Mouse (Mus musculus) monocyte, adult 2 months (primary cell): ENCODE data around the gene Arhgap24.

Experiments
- DNase-seq, 2 experiments: peaks; one replicate each; pipeline ENCODE4 v3.0.0; 2022; ENCODE audit warnings: low spot score in 2 of 2, low read depth in 1 of 2

The Arhgap24 gene

GRCm38 (mm10) chr5:102576750-102577149, 95.6 kb downstream of the Arhgap24 start:
- no peak for DNase-seq

GRCm38 (mm10) chr5:102577729-102578128, 96.5 kb downstream of the Arhgap24 start:
- no peak for DNase-seq

GRCm38 (mm10) chr5:102578431-102578830, 97.2 kb downstream of the Arhgap24 start:
- no peak for DNase-seq

- DNase-seq = no peak
These were observed 101.7 kb downstream of the Arhgap24 start for GRCm38 (mm10) chr5:102582864-102583410.

- DNase-seq = no peak
These were observed 110.2 kb downstream of the Arhgap24 start for GRCm38 (mm10) chr5:102591422-102591821.

GRCm38 (mm10) chr5:102593058-102593457, 111.9 kb downstream of the Arhgap24 start:
- DNase-seq = no peak

GRCm38 (mm10) chr5:102599102-102599501, 117.9 kb downstream of the Arhgap24 start:
- no peak for DNase-seq

GRCm38 (mm10) chr5:102613571-102613970, 132.4 kb downstream of the Arhgap24 start:
- no peak for DNase-seq

GRCm38 (mm10) chr5:102614081-102614480, 132.9 kb downstream of the Arhgap24 start:
- no peak for DNase-seq

GRCm38 (mm10) chr5:102615249-102615648, 134.1 kb downstream of the Arhgap24 start:
- DNase-seq = no peak

GRCm38 (mm10) chr5:102621036-102621435, 139.8 kb downstream of the Arhgap24 start:
- DNase-seq = no peak

GRCm38 (mm10) chr5:102623807-102624435, 142.7 kb downstream of the Arhgap24 start:
- no peak for DNase-seq

GRCm38 (mm10) chr5:102626671-102627070, 145.5 kb downstream of the Arhgap24 start:
- no peak for DNase-seq

GRCm38 (mm10) chr5:102629362-102629771, 148.2 kb downstream of the Arhgap24 start:
- DNase-seq = no peak

- no peak for DNase-seq
These were observed 154.4 kb downstream of the Arhgap24 start for GRCm38 (mm10) chr5:102635591-102635990.

GRCm38 (mm10) chr5:102639782-102640559, 158.8 kb downstream of the Arhgap24 start:
- no peak for DNase-seq

GRCm38 (mm10) chr5:102643364-102643763, 162.2 kb downstream of the Arhgap24 start:
- DNase-seq = no peak

- no peak for DNase-seq
These were observed 162.6 kb downstream of the Arhgap24 start for GRCm38 (mm10) chr5:102643820-102644219.

- no peak for DNase-seq
These were observed 177.9 kb downstream of the Arhgap24 start for GRCm38 (mm10) chr5:102659061-102659460.

GRCm38 (mm10) chr5:102664988-102665726, 184.0 kb downstream of the Arhgap24 start:
- no peak for DNase-seq

- DNase-seq = no peak
These were observed 185.7 kb downstream of the Arhgap24 start for GRCm38 (mm10) chr5:102666886-102667285.
